Mouse (Mus musculus): ENCODE results near the gene Krtap29-1. TPM values are rescaled to one million over a fixed set of nuclear protein-coding genes. Genes with fewer than 3 reads are reported as not detected.

Krtap29-1 gene
- total RNA-seq, 1 experiment from 2014 or later, result not detected

- ATAC-seq (replicated peaks; ENCODE audit: insufficient number of reproducible peaks, low FRiP score, low TSS enrichment, poor library complexity, severe bottlenecking), result no peak
Observed at GRCm38 (mm10) chr11:99982731-99983130, 3.9 kb upstream of the Krtap29-1 start.

- ATAC-seq (replicated peaks; ENCODE audit: insufficient number of reproducible peaks, low FRiP score, low TSS enrichment, poor library complexity, severe bottlenecking), result no peak
Observed at GRCm38 (mm10) chr11:99965961-99966360, 12.9 kb downstream of the Krtap29-1 start.

- ATAC-seq (replicated peaks; ENCODE audit: insufficient number of reproducible peaks, low FRiP score, low TSS enrichment, poor library complexity, severe bottlenecking), result no peak
Observed at GRCm38 (mm10) chr11:99964213-99964612, 14.6 kb downstream of the Krtap29-1 start.

GRCm38 (mm10) chr11:99948175-99948574 lies 30.7 kb downstream of the Krtap29-1 start, which contains the start of gene Krtap9-5:
Krtap9-5 (plus strand) TSS chr11:99948475.
- no peak for ATAC-seq (replicated peaks; ENCODE audit: insufficient number of reproducible peaks, low FRiP score, low TSS enrichment, poor library complexity, severe bottlenecking)

GRCm38 (mm10) chr11:99937751-99938264 lies 41.0 kb downstream of the Krtap29-1 start:
- no peak for ATAC-seq (replicated peaks; ENCODE audit: insufficient number of reproducible peaks, low FRiP score, low TSS enrichment, poor library complexity, severe bottlenecking)

GRCm38 (mm10) chr11:99935991-99936390 lies 42.9 kb downstream of the Krtap29-1 start, which contains the start of gene Krtap31-2:
Krtap31-2 (plus strand) TSS chr11:99936291.
- no peak for ATAC-seq (replicated peaks; ENCODE audit: insufficient number of reproducible peaks, low FRiP score, low TSS enrichment, poor library complexity, severe bottlenecking)

Other genes with a start within 250 kb of the Krtap29-1 start
- gene Gm14180, start 244.8 kb downstream of the Krtap29-1 start, total RNA-seq (2017), result not detected in 3 replicates
- gene Gm11595, start 206.1 kb downstream of the Krtap29-1 start, total RNA-seq (2017), result not detected in 3 replicates
- gene Krtap4-8, start 198.3 kb downstream of the Krtap29-1 start, total RNA-seq (2017), result not detected in 3 replicates
- not detected in 3 replicates for gene Krtap4-9, start 193.9 kb downstream of the Krtap29-1 start, total RNA-seq (2017)
- not detected in 3 replicates for gene Gm11596, start 185.6 kb downstream of the Krtap29-1 start, total RNA-seq (2017)
- not detected in 3 replicates for gene Gm11569, start 180.1 kb downstream of the Krtap29-1 start, total RNA-seq (2017)
- gene Gm11554, start 174.6 kb downstream of the Krtap29-1 start, total RNA-seq (2017), result not detected in 3 replicates
- not detected in 3 replicates for gene Krtap4-13, start 169.2 kb downstream of the Krtap29-1 start, total RNA-seq (2017)
- gene Gm11564, start 163.4 kb downstream of the Krtap29-1 start, total RNA-seq (2017), result not detected in 3 replicates
- gene 2300003K06Rik, start 141.0 kb downstream of the Krtap29-1 start, total RNA-seq (2017), result not detected in 3 replicates
- not detected in 3 replicates for gene Krtap4-16, start 127.4 kb downstream of the Krtap29-1 start, total RNA-seq (2017)
- gene Gm11568, start 121.1 kb downstream of the Krtap29-1 start, total RNA-seq (2017), result not detected in 3 replicates
- not detected in 3 replicates for gene Gm11559, start 114.6 kb downstream of the Krtap29-1 start, total RNA-seq (2017)
- not detected in 3 replicates for gene Krtap9-1, start 105.7 kb downstream of the Krtap29-1 start, total RNA-seq (2017)
- gene Gm11567, start 99.9 kb downstream of the Krtap29-1 start, total RNA-seq (2017), result not detected in 3 replicates
- not detected in 3 replicates for gene Krtap31-1, start 71.1 kb downstream of the Krtap29-1 start, total RNA-seq (2017)
- not detected in 3 replicates for gene Gm11565, start 64.3 kb downstream of the Krtap29-1 start, total RNA-seq (2017)
- not detected in 3 replicates for gene Krtap31-2, start 42.8 kb downstream of the Krtap29-1 start, total RNA-seq (2017)
- gene Krtap9-5, start 30.6 kb downstream of the Krtap29-1 start, total RNA-seq (2017), result not detected in 3 replicates
- not detected in 3 replicates for gene Krtap16-1, start 7.5 kb upstream of the Krtap29-1 start, total RNA-seq (2017)
- not detected in 3 replicates for gene Krtap17-1, start 14.9 kb upstream of the Krtap29-1 start, total RNA-seq (2017)
- not detected in 3 replicates for gene Krt33a, start 37.2 kb upstream of the Krtap29-1 start, total RNA-seq (2017)
- gene Krt33b, start 50.8 kb upstream of the Krtap29-1 start, total RNA-seq (2017), result not detected in 3 replicates
- gene Krt34, start 62.5 kb upstream of the Krtap29-1 start, total RNA-seq (2017), result not detected in 3 replicates
- gene Krt31, start 71.5 kb upstream of the Krtap29-1 start, total RNA-seq (2017), result not detected in 3 replicates
- gene Krt32, start 109.2 kb upstream of the Krtap29-1 start, total RNA-seq (2017), result not detected in 3 replicates
- gene Krt35, start 117.2 kb upstream of the Krtap29-1 start, total RNA-seq (2017), result not detected in 3 replicates
- gene Krt36, start 126.6 kb upstream of the Krtap29-1 start, total RNA-seq (2017), result not detected in 3 replicates
- not detected in 3 replicates for gene Krt13, start 142.5 kb upstream of the Krtap29-1 start, total RNA-seq (2017)
- gene Krt15, start 156.9 kb upstream of the Krtap29-1 start, total RNA-seq (2017), result not detected in 3 replicates
- gene Krt19, start 169.6 kb upstream of the Krtap29-1 start, total RNA-seq (2017), result not detected in 3 replicates
- not detected in 3 replicates for gene Krt9, start 214.2 kb upstream of the Krtap29-1 start, total RNA-seq (2017)
- not detected in 3 replicates for gene Krt14, start 228.5 kb upstream of the Krtap29-1 start, total RNA-seq (2017)

Data from monocyte, adult 5-6 weeks (primary cell).